Mouse (Mus musculus) cerebellum, adult 2 months (tissue): ENCODE data around the gene Aagab.

Experiments
- CTCF ChIP-seq: fragments of 200-500 bp; IDR thresholded peaks from 2 replicates; pipeline ENCODE4 v1.5.1; 2011; ENCODE audit warnings: low read depth, mild to moderate bottlenecking, control low read depth, low read length, moderate library complexity, borderline replicate concordance; ENCODE audit not compliant: insufficient read depth
- POLR2A ChIP-seq: fragments of 200-500 bp; IDR thresholded peaks from 2 replicates; pipeline ENCODE4 v1.6.1; 2011; ENCODE audit warnings: low read length, control low read depth, borderline replicate concordance; ENCODE audit not compliant: insufficient read depth

- no peak for TF ChIP-seq POLR2A
- TF ChIP-seq CTCF, result no peak
Measured at GRCm38 (mm10) chr9:63672797-63673493, 70.5 kb downstream of the Aagab start.
